Mouse (Mus musculus): ENCODE data around the gene Gm30191. TPM values are rescaled to one million over a fixed set of nuclear protein-coding genes. Genes with fewer than 3 reads are reported as not detected.

Gm30191 gene
- polyA plus RNA-seq, 1 experiment from 2014 or later = not detected

DNA sequence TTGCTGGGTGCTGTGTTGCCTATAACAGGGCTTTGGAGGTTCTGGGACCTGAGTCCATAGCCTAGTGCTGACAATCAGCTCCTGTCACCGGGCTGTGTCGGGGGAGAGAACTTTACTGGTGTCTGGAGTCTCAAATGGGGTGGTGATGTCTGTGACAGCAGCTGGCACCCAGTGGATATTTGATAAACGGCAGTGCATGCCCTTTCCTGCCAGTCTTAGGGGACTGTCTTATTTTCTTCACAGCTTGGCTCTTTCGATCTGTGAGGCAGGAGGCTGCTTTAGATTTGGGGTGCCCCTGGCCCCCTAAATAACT, 52.7 kb downstream of the Gm30191 start:
- H3K36me3 ChIP-seq (ENCODE audit: insufficient read depth, low read length) = no peaks in the 10 kb centered on the region

More for the DNA sequence above, 52.7 kb downstream of the Gm30191 start:
- DNase-seq (ENCODE audit: low spot score) (no peak), ATAC-seq (replicated peaks; ENCODE audit: low FRiP score, low read depth) (no peak)
- Histone ChIP-seq H3K4me3 (replicated peaks; ENCODE audit: low read depth, low read length) (no peak overlapping the region), H3K4me2 (ENCODE audit: low read length) (no peak overlapping the region), H3K27ac (no peak overlapping the region), H3K4me1 (replicated peaks; ENCODE audit: insufficient read depth, low read length) (no peaks in the 10 kb centered on the region), H3K9me3 (replicated peaks; ENCODE audit: low read length) (no peaks in the 10 kb centered on the region), H3K9ac (ENCODE audit: low read depth, low read length) (no peak overlapping the region), H3K27me3 (ENCODE audit: insufficient read depth, low read length) (no peaks in the 10 kb centered on the region)
- WGBS = 54% methylated on average over 4 of the region's 4 CpGs
- TF ChIP-seq CTCF (IDR thresholded peaks at IDR 0.05; ENCODE audit: low read depth) = no peak

Other genes with a start within 250 kb of the Gm30191 start
- 35.3 and 36.9 TPM in 2 replicates for gene Dhdds, start 246.0 kb upstream of the Gm30191 start, polyA plus RNA-seq (2015; fragmentation: Nextera tagmentation; extraction: Ambion mirVana)
- gene Lin28a, start 228.1 kb upstream of the Gm30191 start, polyA plus RNA-seq (2015; fragmentation: Nextera tagmentation; extraction: Ambion mirVana) = 0.04 TPM in 1 of 2 replicates, not detected in the other
- not detected in 2 replicates for gene Zfp683, start 193.1 kb upstream of the Gm30191 start, polyA plus RNA-seq (2015; fragmentation: Nextera tagmentation; extraction: Ambion mirVana)
- 2.8 and 6.1 TPM in 2 replicates for gene Crybg2, start 186.1 kb upstream of the Gm30191 start, polyA plus RNA-seq (2015; fragmentation: Nextera tagmentation; extraction: Ambion mirVana)
- gene Cd52, start 151.9 kb upstream of the Gm30191 start, polyA plus RNA-seq (2015; fragmentation: Nextera tagmentation; extraction: Ambion mirVana) = 14.7 and 18.9 TPM in 2 replicates
- 7.6 and 7.8 TPM in 2 replicates for gene Ubxn11, start 144.4 kb upstream of the Gm30191 start, polyA plus RNA-seq (2015; fragmentation: Nextera tagmentation; extraction: Ambion mirVana)
- 452 and 455 TPM in 2 replicates for gene Sh3bgrl3, start 118.1 kb upstream of the Gm30191 start, polyA plus RNA-seq (2015; fragmentation: Nextera tagmentation; extraction: Ambion mirVana)
- 168 and 176 TPM in 2 replicates for gene Cep85, start 59.8 kb upstream of the Gm30191 start, polyA plus RNA-seq (2015; fragmentation: Nextera tagmentation; extraction: Ambion mirVana)
- gene Gm7534, start 43.9 kb upstream of the Gm30191 start, polyA plus RNA-seq (2015; fragmentation: Nextera tagmentation; extraction: Ambion mirVana) = 0.20 and 0.22 TPM in 2 replicates
- 0.41 and 0.42 TPM in 2 replicates for gene Catsper4, start 19.6 kb upstream of the Gm30191 start, polyA plus RNA-seq (2015; fragmentation: Nextera tagmentation; extraction: Ambion mirVana)
- gene Cnksr1, start 8.5 kb upstream of the Gm30191 start, polyA plus RNA-seq (2015; fragmentation: Nextera tagmentation; extraction: Ambion mirVana) = 8.3 and 9.2 TPM in 2 replicates
- 0.08 and 0.29 TPM in 2 replicates for gene E130218I03Rik, start 3.3 kb upstream of the Gm30191 start, polyA plus RNA-seq (2015; fragmentation: Nextera tagmentation; extraction: Ambion mirVana)
- 14.0 and 16.3 TPM in 2 replicates for gene Zfp593, start 1.3 kb upstream of the Gm30191 start, polyA plus RNA-seq (2015; fragmentation: Nextera tagmentation; extraction: Ambion mirVana)
- 10.8 and 12.3 TPM in 2 replicates for gene Grrp1, start 7.2 kb downstream of the Gm30191 start, polyA plus RNA-seq (2015; fragmentation: Nextera tagmentation; extraction: Ambion mirVana)
- gene Pdik1l, start 41.0 kb downstream of the Gm30191 start, polyA plus RNA-seq (2015; fragmentation: Nextera tagmentation; extraction: Ambion mirVana) = 12.5 and 14.1 TPM in 2 replicates
- gene Trim63, start 68.2 kb downstream of the Gm30191 start, polyA plus RNA-seq (2015; fragmentation: Nextera tagmentation; extraction: Ambion mirVana) = 2.4 and 2.7 TPM in 2 replicates
- 0.48 and 0.82 TPM in 2 replicates for gene Slc30a2, start 96.2 kb downstream of the Gm30191 start, polyA plus RNA-seq (2015; fragmentation: Nextera tagmentation; extraction: Ambion mirVana)
- gene Extl1, start 136.9 kb downstream of the Gm30191 start, polyA plus RNA-seq (2015; fragmentation: Nextera tagmentation; extraction: Ambion mirVana) = 0.70 and 0.86 TPM in 2 replicates
- 22.7 and 24.4 TPM in 2 replicates for gene Pafah2, start 149.4 kb downstream of the Gm30191 start, polyA plus RNA-seq (2015; fragmentation: Nextera tagmentation; extraction: Ambion mirVana)
- gene Stmn1, start 221.4 kb downstream of the Gm30191 start, polyA plus RNA-seq (2015; fragmentation: Nextera tagmentation; extraction: Ambion mirVana) = 926 and 1,019 TPM in 2 replicates
- gene Paqr7, start 249.8 kb downstream of the Gm30191 start, polyA plus RNA-seq (2015; fragmentation: Nextera tagmentation; extraction: Ambion mirVana) = 5.4 and 5.7 TPM in 2 replicates

All from kidney, postnatal 0 days (tissue).